Mouse (Mus musculus): ENCODE measurements at regions not wholly inside any gene's neighbourhood (a gene's known extent, or its start where the extent isn't known, plus 50 kb on each side); places are given as distances from the start of the nearest gene placed in this dataset.

GRCm38 (mm10) chr10:118993819-118994574, 124.0 kb upstream of the Dyrk2 start:
- 56% methylated on average over 15 of the region's 15 CpGs for WGBS
- Histone ChIP-seq H3K4me2 (ENCODE audit: low read depth, low read length) (no peak overlapping the region), H3K4me1 (ENCODE audit: control insufficient read depth, insufficient read depth, low read length) (no peaks in the 10 kb centered on the region), H3K36me3 (ENCODE audit: control insufficient read depth, insufficient read depth, low read length) (no peaks in the 10 kb centered on the region), H3K9me3 (ENCODE audit: control insufficient read depth, low read length) (no peaks in the 10 kb centered on the region), H3K9ac (replicated peaks; ENCODE audit: low read depth, low read length) (no peak overlapping the region), H3K27ac (ENCODE audit: low read depth, low read length) (no peak overlapping the region), H3K27me3 (ENCODE audit: control insufficient read depth, insufficient read depth, low read length) (no peaks in the 10 kb centered on the region), H3K4me3 (ENCODE audit: low read depth, low read length) (no peak overlapping the region)
- ATAC-seq (ENCODE audit: low read depth): peak; percentile 38; the same call in 1 of the 2 replicates

GRCm38 (mm10) chr10:118991213-118991612, 121.2 kb upstream of the Dyrk2 start:
- Histone ChIP-seq H3K4me1 (ENCODE audit: control insufficient read depth, insufficient read depth, low read length) (no peaks in the 10 kb centered on the region), H3K4me2 (ENCODE audit: low read depth, low read length) (no peak overlapping the region), H3K27me3 (ENCODE audit: control insufficient read depth, insufficient read depth, low read length) (no peaks in the 10 kb centered on the region), H3K9ac (replicated peaks; ENCODE audit: low read depth, low read length) (no peak overlapping the region), H3K27ac (ENCODE audit: low read depth, low read length) (no peak overlapping the region), H3K9me3 (ENCODE audit: control insufficient read depth, low read length) (no peaks in the 10 kb centered on the region), H3K4me3 (ENCODE audit: low read depth, low read length) (no peak overlapping the region), H3K36me3 (ENCODE audit: control insufficient read depth, insufficient read depth, low read length) (no peaks in the 10 kb centered on the region)
- no peak for ATAC-seq (ENCODE audit: low read depth)
- WGBS: 80% methylated on average over 7 of the region's 7 CpGs

GRCm38 (mm10) chr10:118990500-118990899, 120.5 kb upstream of the Dyrk2 start:
- no peak for ATAC-seq (ENCODE audit: low read depth)
- Histone ChIP-seq H3K9me3 (ENCODE audit: control insufficient read depth, low read length) (no peaks in the 10 kb centered on the region), H3K27me3 (ENCODE audit: control insufficient read depth, insufficient read depth, low read length) (no peaks in the 10 kb centered on the region), H3K4me1 (ENCODE audit: control insufficient read depth, insufficient read depth, low read length) (no peaks in the 10 kb centered on the region), H3K27ac (ENCODE audit: low read depth, low read length) (no peak overlapping the region), H3K9ac (replicated peaks; ENCODE audit: low read depth, low read length) (no peak overlapping the region), H3K36me3 (ENCODE audit: control insufficient read depth, insufficient read depth, low read length) (no peaks in the 10 kb centered on the region), H3K4me2 (ENCODE audit: low read depth, low read length) (no peak overlapping the region), H3K4me3 (ENCODE audit: low read depth, low read length) (no peak overlapping the region)
- 91% methylated on average over 6 of the region's 6 CpGs for WGBS

- Histone ChIP-seq H3K4me3 (ENCODE audit: low read depth, low read length) (no peak overlapping the region), H3K9me3 (ENCODE audit: control insufficient read depth, low read length) (no peaks in the 10 kb centered on the region), H3K4me1 (ENCODE audit: control insufficient read depth, insufficient read depth, low read length) (no peaks in the 10 kb centered on the region), H3K27ac (ENCODE audit: low read depth, low read length) (no peak overlapping the region), H3K36me3 (ENCODE audit: control insufficient read depth, insufficient read depth, low read length) (no peaks in the 10 kb centered on the region), H3K9ac (replicated peaks; ENCODE audit: low read depth, low read length) (no peak overlapping the region), H3K27me3 (ENCODE audit: control insufficient read depth, insufficient read depth, low read length) (no peaks in the 10 kb centered on the region), H3K4me2 (ENCODE audit: low read depth, low read length) (no peak overlapping the region)
- WGBS: 90% methylated on average over 10 of the region's 10 CpGs
- ATAC-seq (ENCODE audit: low read depth): no peak
Observed at GRCm38 (mm10) chr10:118989812-118990211, 119.8 kb upstream of the Dyrk2 start.

GRCm38 (mm10) chr10:118988249-118988648, 118.2 kb upstream of the Dyrk2 start:
- 90% methylated on average over 6 of the region's 6 CpGs for WGBS
- Histone ChIP-seq H3K9me3 (ENCODE audit: control insufficient read depth, low read length) (no peaks in the 10 kb centered on the region), H3K4me1 (ENCODE audit: control insufficient read depth, insufficient read depth, low read length) (no peaks in the 10 kb centered on the region), H3K27ac (ENCODE audit: low read depth, low read length) (no peak overlapping the region), H3K9ac (replicated peaks; ENCODE audit: low read depth, low read length) (no peak overlapping the region), H3K36me3 (ENCODE audit: control insufficient read depth, insufficient read depth, low read length) (no peaks in the 10 kb centered on the region), H3K27me3 (ENCODE audit: control insufficient read depth, insufficient read depth, low read length) (no peaks in the 10 kb centered on the region), H3K4me2 (ENCODE audit: low read depth, low read length) (no peak overlapping the region), H3K4me3 (ENCODE audit: low read depth, low read length) (no peak overlapping the region)
- ATAC-seq (ENCODE audit: low read depth): no peak

GRCm38 (mm10) chr10:118984580-118984979, 114.6 kb upstream of the Dyrk2 start:
- no peaks in the 10 kb centered on the region for H3K4me1 ChIP-seq (ENCODE audit: control insufficient read depth, insufficient read depth, low read length)
- 81% methylated on average over 5 of the region's 5 CpGs for WGBS
- H3K4me3 ChIP-seq (ENCODE audit: low read depth, low read length): no peak overlapping the region
- no peaks in the 10 kb centered on the region for H3K27me3 ChIP-seq (ENCODE audit: control insufficient read depth, insufficient read depth, low read length)
- H3K9me3 ChIP-seq (ENCODE audit: control insufficient read depth, low read length): no peaks in the 10 kb centered on the region
- no peaks in the 10 kb centered on the region for H3K36me3 ChIP-seq (ENCODE audit: control insufficient read depth, insufficient read depth, low read length)
- no peak for ATAC-seq (ENCODE audit: low read depth)
- no peak overlapping the region for H3K9ac ChIP-seq (replicated peaks; ENCODE audit: low read depth, low read length)
- H3K4me2 ChIP-seq (ENCODE audit: low read depth, low read length): no peak overlapping the region
- no peak overlapping the region for H3K27ac ChIP-seq (ENCODE audit: low read depth, low read length)

GRCm38 (mm10) chr10:118981446-118981845, 111.4 kb upstream of the Dyrk2 start:
- H3K36me3 ChIP-seq (ENCODE audit: control insufficient read depth, insufficient read depth, low read length): no peaks in the 10 kb centered on the region
- no peak for ATAC-seq (ENCODE audit: low read depth)
- no peaks in the 10 kb centered on the region for H3K9me3 ChIP-seq (ENCODE audit: control insufficient read depth, low read length)
- H3K27ac ChIP-seq (ENCODE audit: low read depth, low read length): no peak overlapping the region
- WGBS: 79% methylated on average over 5 of the region's 5 CpGs
- H3K27me3 ChIP-seq (ENCODE audit: control insufficient read depth, insufficient read depth, low read length): no peaks in the 10 kb centered on the region
- H3K9ac ChIP-seq (replicated peaks; ENCODE audit: low read depth, low read length): no peak overlapping the region
- H3K4me1 ChIP-seq (ENCODE audit: control insufficient read depth, insufficient read depth, low read length): peaks cover 3% of the 10 kb centered on the region; the same call in 1 of the 2 replicates
- no peak overlapping the region for H3K4me2 ChIP-seq (ENCODE audit: low read depth, low read length)
- no peak overlapping the region for H3K4me3 ChIP-seq (ENCODE audit: low read depth, low read length)

- H3K9ac ChIP-seq (replicated peaks; ENCODE audit: low read depth, low read length): no peak overlapping the region
- no peak for ATAC-seq (ENCODE audit: low read depth)
- no peaks in the 10 kb centered on the region for H3K27me3 ChIP-seq (ENCODE audit: control insufficient read depth, insufficient read depth, low read length)
- H3K4me2 ChIP-seq (ENCODE audit: low read depth, low read length): no peak overlapping the region
- H3K9me3 ChIP-seq (ENCODE audit: control insufficient read depth, low read length): no peaks in the 10 kb centered on the region
- H3K36me3 ChIP-seq (ENCODE audit: control insufficient read depth, insufficient read depth, low read length): no peaks in the 10 kb centered on the region
- peaks cover 5% of the 10 kb centered on the region; the same call in 1 of the 2 replicates for H3K4me1 ChIP-seq (ENCODE audit: control insufficient read depth, insufficient read depth, low read length)
- no peak overlapping the region for H3K27ac ChIP-seq (ENCODE audit: low read depth, low read length)
- H3K4me3 ChIP-seq (ENCODE audit: low read depth, low read length): no peak overlapping the region
- 54% methylated on average over 13 of the region's 13 CpGs for WGBS
Observed at GRCm38 (mm10) chr10:118979339-118979738, 109.3 kb upstream of the Dyrk2 start.

GRCm38 (mm10) chr10:118978181-118978743, 108.3 kb upstream of the Dyrk2 start:
- Histone ChIP-seq H3K36me3 (ENCODE audit: control insufficient read depth, insufficient read depth, low read length) (no peaks in the 10 kb centered on the region), H3K4me2 (ENCODE audit: low read depth, low read length) (no peak overlapping the region), H3K4me1 (ENCODE audit: control insufficient read depth, insufficient read depth, low read length) (peaks cover 5% of the 10 kb centered on the region; the same call in 1 of the 2 replicates), H3K4me3 (ENCODE audit: low read depth, low read length) (no peak overlapping the region), H3K9me3 (ENCODE audit: control insufficient read depth, low read length) (no peaks in the 10 kb centered on the region), H3K9ac (replicated peaks; ENCODE audit: low read depth, low read length) (no peak overlapping the region), H3K27me3 (ENCODE audit: control insufficient read depth, insufficient read depth, low read length) (no peaks in the 10 kb centered on the region), H3K27ac (ENCODE audit: low read depth, low read length) (no peak overlapping the region)
- 85% methylated on average over 10 of the region's 10 CpGs for WGBS
- no peak for ATAC-seq (ENCODE audit: low read depth)

Measured in neural tube, embryonic 14.5 days (tissue).